Mouse (Mus musculus) left cerebral cortex, postnatal 10 days (tissue): Measurements from ENCODE around the gene Rnf208. TPM values are rescaled to one million over a fixed set of nuclear protein-coding genes. Genes with fewer than 3 reads are reported as not detected.
A peak's percentile ranks its signal among the peaks of the same experiment; 100 is the strongest.

ENCODE experiments used
- DNase-seq, 2 experiments: peaks; one replicate each; pipeline ENCODE4 v3.0.0; 2021 to 2022; ENCODE audit warnings: low spot score in 2 of 2, mixed read lengths in 1 of 2; ENCODE audit errors: extremely low spot score in 1 of 2
- intact Hi-C: fragments of 180-260 bp; cut with DNase I; formaldehyde crosslinking; loops from one replicate; pipeline ENCODE4 v1.15.1; 2025
- total RNA-seq, 2 experiments: library from RNA; stranded (reverse); gene quantifications; 2 replicates each; pipeline ENCODE4 v1.2.3; 2021

The Rnf208 gene
- total RNA-seq, 2 experiments from 2014 or later: 229 to 231 TPM

- intact Hi-C loops: no loop called here
Measured at GRCm38 (mm10) chr2:25291184-25292053, 49.4 kb downstream of the Rnf208 start.

DNA sequence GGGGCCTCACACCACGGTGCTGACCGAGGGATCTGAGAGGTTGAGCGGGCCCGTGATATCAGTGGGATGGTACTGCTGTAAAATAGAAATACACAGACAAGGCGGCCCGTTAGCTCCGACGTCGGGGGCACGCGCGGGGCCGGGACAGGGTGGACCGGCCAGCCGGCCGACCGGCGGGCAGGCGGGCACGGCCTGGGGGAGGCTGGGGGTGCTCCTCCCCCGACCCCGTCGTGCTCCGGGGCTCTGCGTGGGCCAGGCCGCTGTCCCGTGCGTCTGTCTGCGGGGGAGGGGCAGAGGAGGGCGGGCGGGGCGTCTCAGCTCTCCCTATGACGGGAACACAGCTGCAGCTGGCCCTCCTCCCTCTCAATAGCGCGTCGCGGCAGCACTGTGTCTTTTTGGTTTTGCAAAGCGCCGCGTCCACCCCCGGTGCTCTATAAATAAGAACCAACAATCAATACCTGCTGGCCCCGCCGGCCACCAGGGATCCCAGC lies 50.0 kb downstream of the Rnf208 start:
- peak in 1 of 2 experiments; percentile 65 for DNase-seq

More at GRCm38 (mm10) chr2:25291184-25292053, 49.4 kb downstream of the Rnf208 start:
- no peak for DNase-seq

GRCm38 (mm10) chr2:25292856-25293255 lies 50.8 kb downstream of the Rnf208 start:
- DNase-seq: peak in 1 of 2 experiments; percentile 83
- intact Hi-C loops: no loop called here

More for the DNA sequence above, 50.0 kb downstream of the Rnf208 start:
- intact Hi-C loops: no loop called here

DNA sequence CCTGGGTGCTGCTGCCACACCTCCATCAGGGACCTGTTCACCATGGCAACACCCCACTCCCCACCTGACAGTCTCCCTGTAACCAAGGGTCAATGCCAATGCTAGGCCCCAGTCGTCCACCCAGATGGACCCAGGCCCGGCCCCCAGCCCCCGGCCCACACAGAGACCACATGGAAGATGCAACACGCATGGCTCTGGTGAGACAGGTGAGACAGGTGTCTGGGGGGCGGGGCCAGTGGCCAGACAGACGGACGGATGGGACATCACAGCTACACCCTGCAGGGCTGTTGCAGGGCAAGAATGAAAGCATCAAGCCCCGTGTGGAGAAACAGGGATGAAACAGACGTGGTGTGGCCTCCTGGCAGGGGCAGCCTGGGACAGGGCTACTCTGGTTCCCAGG lies 51.7 kb downstream of the Rnf208 start:
- peak in 1 of 2 experiments; percentile 47 for DNase-seq

More for the DNA sequence above, 51.7 kb downstream of the Rnf208 start:
- intact Hi-C loops: no loop called here

Other genes with a start within 250 kb of the Rnf208 start
- 100 to 1,000 TPM; 566 to 585 TPM for gene Nsmf, start 187.9 kb upstream of the Rnf208 start, total RNA-seq
- gene Entpd8, start 162.0 kb upstream of the Rnf208 start, total RNA-seq: not detected
- not detected for gene Noxa1, start 147.1 kb upstream of the Rnf208 start, total RNA-seq
- gene Nrarp, start 61.5 kb upstream of the Rnf208 start, total RNA-seq: 10 to 100 TPM; 34.5 to 41.9 TPM
- 1 to 10 TPM; 1.8 to 1.9 TPM for gene Tor4a, start 45.4 kb upstream of the Rnf208 start, total RNA-seq
- 10 to 100 TPM; 51.1 to 56.9 TPM for gene Nelfb, start 30.8 kb upstream of the Rnf208 start, total RNA-seq
- gene Stpg3, start 27.6 kb upstream of the Rnf208 start, total RNA-seq: not detected
- not detected for gene Fam166a, start 23.5 kb upstream of the Rnf208 start, total RNA-seq
- 100 to 1,000 TPM; 484 to 492 TPM for gene Tubb4b, start 17.6 kb upstream of the Rnf208 start, total RNA-seq
- gene Slc34a3, start 7.9 kb upstream of the Rnf208 start, total RNA-seq: not detected
- not detected for gene Rnf224, start 5.5 kb upstream of the Rnf208 start, total RNA-seq
- gene Cysrt1, start 197 bp downstream of the Rnf208 start, total RNA-seq: not detected
- gene AL732309.1, start 4.6 kb downstream of the Rnf208 start, total RNA-seq: 1 to 10 TPM in 1 of 2 experiments, not detected in 1; 2.4 TPM
- gene Tmem203, start 13.2 kb downstream of the Rnf208 start, total RNA-seq: 10 to 100 TPM; 30.5 to 31.4 TPM
- gene Tprn, start 20.4 kb downstream of the Rnf208 start, total RNA-seq: 10 to 100 TPM; 10.8 to 14.6 TPM
- 10 to 100 TPM; 72.1 to 81.0 TPM for gene Ssna1, start 30.2 kb downstream of the Rnf208 start, total RNA-seq
- 10 to 100 TPM; 79.7 to 85.1 TPM for gene Anapc2, start 30.2 kb downstream of the Rnf208 start, total RNA-seq
- gene Tmem210, start 45.9 kb downstream of the Rnf208 start, total RNA-seq: not detected
- not detected for gene Lrrc26, start 47.7 kb downstream of the Rnf208 start, total RNA-seq
- 100 to 1,000 TPM; 386 to 400 TPM for gene Grin1, start 76.9 kb downstream of the Rnf208 start, total RNA-seq
- gene Man1b1, start 90.1 kb downstream of the Rnf208 start, total RNA-seq: 10 to 100 TPM; 57.6 to 64.0 TPM
- gene Dpp7, start 114.1 kb downstream of the Rnf208 start, total RNA-seq: 10 to 100 TPM; 24.7 to 28.5 TPM
- gene Uap1l1, start 123.4 kb downstream of the Rnf208 start, total RNA-seq: 10 to 100 TPM in 1 of 2 experiments, 1 to 10 TPM in 1; 6.3 to 12.1 TPM
- gene Sapcd2, start 130.1 kb downstream of the Rnf208 start, total RNA-seq: 1 to 10 TPM; 9.6 to 9.9 TPM
- gene Entpd2, start 153.6 kb downstream of the Rnf208 start, total RNA-seq: 10 to 100 TPM; 12.2 to 15.6 TPM
- gene Npdc1, start 157.1 kb downstream of the Rnf208 start, total RNA-seq: 100 to 1,000 TPM; 401 to 408 TPM
- under 1 TPM; 0.22 to 0.41 TPM for gene Fut7, start 181.0 kb downstream of the Rnf208 start, total RNA-seq
- gene Abca2, start 186.4 kb downstream of the Rnf208 start, total RNA-seq: 100 to 1,000 TPM; 113 to 121 TPM
- under 1 TPM in 1 of 2 experiments, not detected in 1; 0.87 TPM for gene Clic3, start 214.6 kb downstream of the Rnf208 start, total RNA-seq
- 10 to 100 TPM; 72.0 to 79.5 TPM for gene Paxx, start 218.8 kb downstream of the Rnf208 start, total RNA-seq
- 1,000 to 10,000 TPM; 1,004 to 1,053 TPM for gene Ptgds, start 227.8 kb downstream of the Rnf208 start, total RNA-seq